Mouse (Mus musculus): ENCODE results near the gene Btbd11. TPM values are rescaled to one million over a fixed set of nuclear protein-coding genes. Genes with fewer than 3 reads are reported as not detected.

Gene Btbd11
- total and polyA plus RNA-seq, 2 experiments: 0.55 to 0.92 TPM

- TF ChIP-seq POLR2A (IDR thresholded peaks at IDR 0.05; ENCODE audit: extremely low read depth, insufficient read depth, low read length) (no peak), CTCF (IDR thresholded peaks at IDR 0.05; ENCODE audit: low read depth, low read length) (no peak)
- 85% methylated on average over 2 of the region's 2 CpGs for WGBS
- Histone ChIP-seq H3K4me3 (ENCODE audit: insufficient read depth, low read depth, low read length) (no peak overlapping the region), H3K27me3 (ENCODE audit: control insufficient read depth, insufficient read depth, low read length) (0 out of 2 replicates have a peak, but pooled peaks cover 2% of the 10 kb centered on the region), H3K4me1 (ENCODE audit: control insufficient read depth, insufficient read depth, low read length) (no peaks in the 10 kb centered on the region), H3K79me2 (ENCODE audit: control insufficient read depth, insufficient read depth, low read length) (no peaks in the 10 kb centered on the region), H3K36me3 (ENCODE audit: control insufficient read depth, insufficient read depth, low read length) (no peaks in the 10 kb centered on the region), H3K27ac (replicated peaks; ENCODE audit: insufficient read depth, low read depth, low read length) (no peak overlapping the region), H3K9ac (ENCODE audit: low read depth, low read length) (no peak overlapping the region)
- DNase-seq (ENCODE audit: extremely low read depth, low read depth, low spot score): no peak
Observed at GRCm38 (mm10) chr10:85492583-85492982, 106.0 kb downstream of the Btbd11 start.

- H3K27ac ChIP-seq (replicated peaks; ENCODE audit: insufficient read depth, low read depth, low read length): no peak overlapping the region
- TF ChIP-seq POLR2A (IDR thresholded peaks at IDR 0.05; ENCODE audit: extremely low read depth, insufficient read depth, low read length): no peak
- no peak for TF ChIP-seq CTCF (IDR thresholded peaks at IDR 0.05; ENCODE audit: low read depth, low read length)
- no peak for DNase-seq (ENCODE audit: extremely low read depth, low read depth, low spot score)
- 0 out of 2 replicates have a peak, but pooled peaks cover 2% of the 10 kb centered on the region for H3K27me3 ChIP-seq (ENCODE audit: control insufficient read depth, insufficient read depth, low read length)
- no peak overlapping the region for H3K9ac ChIP-seq (ENCODE audit: low read depth, low read length)
- H3K36me3 ChIP-seq (ENCODE audit: control insufficient read depth, insufficient read depth, low read length): no peaks in the 10 kb centered on the region
- no peaks in the 10 kb centered on the region for H3K4me1 ChIP-seq (ENCODE audit: control insufficient read depth, insufficient read depth, low read length)
- 96% methylated on average over 8 of the region's 8 CpGs for WGBS
- no peak overlapping the region for H3K4me3 ChIP-seq (ENCODE audit: insufficient read depth, low read depth, low read length)
- H3K79me2 ChIP-seq (ENCODE audit: control insufficient read depth, insufficient read depth, low read length): no peaks in the 10 kb centered on the region
Observed at GRCm38 (mm10) chr10:85496358-85496757, 109.7 kb downstream of the Btbd11 start.

- H3K36me3 ChIP-seq (ENCODE audit: control insufficient read depth, insufficient read depth, low read length): no peaks in the 10 kb centered on the region
- H3K4me1 ChIP-seq (ENCODE audit: control insufficient read depth, insufficient read depth, low read length): no peaks in the 10 kb centered on the region
- no peak overlapping the region for H3K27ac ChIP-seq (replicated peaks; ENCODE audit: insufficient read depth, low read depth, low read length)
- H3K9ac ChIP-seq (ENCODE audit: low read depth, low read length): no peak overlapping the region
- no peaks in the 10 kb centered on the region for H3K79me2 ChIP-seq (ENCODE audit: control insufficient read depth, insufficient read depth, low read length)
- 0 out of 2 replicates have a peak, but pooled peaks cover 2% of the 10 kb centered on the region for H3K27me3 ChIP-seq (ENCODE audit: control insufficient read depth, insufficient read depth, low read length)
- DNase-seq (ENCODE audit: extremely low read depth, low read depth, low spot score): no peak
- TF ChIP-seq POLR2A (IDR thresholded peaks at IDR 0.05; ENCODE audit: extremely low read depth, insufficient read depth, low read length): no peak
- TF ChIP-seq CTCF (IDR thresholded peaks at IDR 0.05; ENCODE audit: low read depth, low read length): no peak
- WGBS: 74% methylated on average over 2 of the region's 2 CpGs
- H3K4me3 ChIP-seq (ENCODE audit: insufficient read depth, low read depth, low read length): no peak overlapping the region
Observed at GRCm38 (mm10) chr10:85496981-85497380, 110.4 kb downstream of the Btbd11 start.

GRCm38 (mm10) chr10:85497931-85498330, 111.3 kb downstream of the Btbd11 start:
- Histone ChIP-seq H3K27ac (replicated peaks; ENCODE audit: insufficient read depth, low read depth, low read length) (no peak overlapping the region), H3K36me3 (ENCODE audit: control insufficient read depth, insufficient read depth, low read length) (no peaks in the 10 kb centered on the region), H3K4me3 (ENCODE audit: insufficient read depth, low read depth, low read length) (no peak overlapping the region), H3K79me2 (ENCODE audit: control insufficient read depth, insufficient read depth, low read length) (no peaks in the 10 kb centered on the region), H3K27me3 (ENCODE audit: control insufficient read depth, insufficient read depth, low read length) (no peaks in the 10 kb centered on the region), H3K9ac (ENCODE audit: low read depth, low read length) (no peak overlapping the region), H3K4me1 (ENCODE audit: control insufficient read depth, insufficient read depth, low read length) (no peaks in the 10 kb centered on the region)
- WGBS: 91% methylated on average over 5 of the region's 5 CpGs
- TF ChIP-seq POLR2A (IDR thresholded peaks at IDR 0.05; ENCODE audit: extremely low read depth, insufficient read depth, low read length): no peak
- TF ChIP-seq CTCF (IDR thresholded peaks at IDR 0.05; ENCODE audit: low read depth, low read length): no peak
- no peak for DNase-seq (ENCODE audit: extremely low read depth, low read depth, low spot score)

GRCm38 (mm10) chr10:85500573-85501155, 114.0 kb downstream of the Btbd11 start:
- no peak overlapping the region for H3K4me3 ChIP-seq (ENCODE audit: insufficient read depth, low read depth, low read length)
- TF ChIP-seq POLR2A (IDR thresholded peaks at IDR 0.05; ENCODE audit: extremely low read depth, insufficient read depth, low read length) (no peak), CTCF (IDR thresholded peaks at IDR 0.05; ENCODE audit: low read depth, low read length) (no peak)
- H3K36me3 ChIP-seq (ENCODE audit: control insufficient read depth, insufficient read depth, low read length): no peaks in the 10 kb centered on the region
- DNase-seq (ENCODE audit: extremely low read depth, low read depth, low spot score): no peak
- H3K9ac ChIP-seq (ENCODE audit: low read depth, low read length): no peak overlapping the region
- H3K27ac ChIP-seq (replicated peaks; ENCODE audit: insufficient read depth, low read depth, low read length): no peak overlapping the region
- H3K79me2 ChIP-seq (ENCODE audit: control insufficient read depth, insufficient read depth, low read length): no peaks in the 10 kb centered on the region
- WGBS: 78% methylated on average over 9 of the region's 9 CpGs
- H3K4me1 ChIP-seq (ENCODE audit: control insufficient read depth, insufficient read depth, low read length): no peaks in the 10 kb centered on the region
- no peaks in the 10 kb centered on the region for H3K27me3 ChIP-seq (ENCODE audit: control insufficient read depth, insufficient read depth, low read length)

GRCm38 (mm10) chr10:85501966-85502566, 115.5 kb downstream of the Btbd11 start:
- Histone ChIP-seq H3K27ac (replicated peaks; ENCODE audit: insufficient read depth, low read depth, low read length) (no peak overlapping the region), H3K27me3 (ENCODE audit: control insufficient read depth, insufficient read depth, low read length) (no peaks in the 10 kb centered on the region), H3K36me3 (ENCODE audit: control insufficient read depth, insufficient read depth, low read length) (no peaks in the 10 kb centered on the region), H3K4me1 (ENCODE audit: control insufficient read depth, insufficient read depth, low read length) (no peaks in the 10 kb centered on the region), H3K4me3 (ENCODE audit: insufficient read depth, low read depth, low read length) (no peak overlapping the region), H3K79me2 (ENCODE audit: control insufficient read depth, insufficient read depth, low read length) (no peaks in the 10 kb centered on the region), H3K9ac (ENCODE audit: low read depth, low read length) (no peak overlapping the region)
- 65% methylated on average over 5 of the region's 5 CpGs for WGBS
- no peak for TF ChIP-seq CTCF (IDR thresholded peaks at IDR 0.05; ENCODE audit: low read depth, low read length)
- no peak for TF ChIP-seq POLR2A (IDR thresholded peaks at IDR 0.05; ENCODE audit: extremely low read depth, insufficient read depth, low read length)
- DNase-seq (ENCODE audit: extremely low read depth, low read depth, low spot score): no peak

Measured in liver, adult 2 months (tissue).